Mouse (Mus musculus) kidney, postnatal 0 days (tissue): ENCODE results near the gene Rcor1. TPM values are rescaled to one million over a fixed set of nuclear protein-coding genes. Genes with fewer than 3 reads are reported as not detected.

Experiments used
- ATAC-seq: fragments of 200-750 bp; cut with Nextera tagmentation; replicated peaks from 2 replicates; pipeline ENCODE4 v1.8.0; 2017; ENCODE audit warnings: low read depth, moderate number of reproducible peaks, moderate TSS enrichment, moderate library complexity; ENCODE audit not compliant: low FRiP score
- DNase-seq: peaks from one replicate; pipeline ENCODE4 v3.0.0-alpha.2; 2016; ENCODE audit warnings: low spot score
- H3K27ac ChIP-seq: fragments of 300-500 bp; sonication (generic); 2 replicates; pipeline ENCODE4 v1.5.1; 2014; ENCODE audit warnings: mild to moderate bottlenecking
- H3K27me3 ChIP-seq: fragments of 300-500 bp; sonication (generic); 2 replicates; pipeline ENCODE4 v1.6.1; 2014; ENCODE audit warnings: low read length, mixed read lengths; ENCODE audit not compliant: insufficient read depth
- H3K36me3 ChIP-seq: fragments of 300-500 bp; sonication (generic); 2 replicates; pipeline ENCODE4 v1.6.1; 2014; ENCODE audit warnings: low read length, mixed read lengths; ENCODE audit not compliant: insufficient read depth
- H3K4me1 ChIP-seq: fragments of 300-500 bp; sonication (generic); replicated peaks from 2 replicates; pipeline ENCODE4 v1.6.1; 2014; ENCODE audit warnings: antibody characterized with exemption, low read length, mixed read lengths; ENCODE audit not compliant: insufficient read depth
- H3K4me2 ChIP-seq: fragments of 300-500 bp; sonication (generic); 2 replicates; pipeline ENCODE4 v1.6.1; 2014; ENCODE audit warnings: mild to moderate bottlenecking, low read length, moderate library complexity, mixed read lengths
- H3K4me3 ChIP-seq: fragments of 300-500 bp; sonication (generic); replicated peaks from 2 replicates; pipeline ENCODE4 v1.5.1; 2014; ENCODE audit warnings: low read depth, low read length
- H3K9ac ChIP-seq: fragments of 300-500 bp; sonication (generic); 2 replicates; pipeline ENCODE4 v1.6.1; 2014; ENCODE audit warnings: low read depth, low read length
- H3K9me3 ChIP-seq: fragments of 300-500 bp; sonication (generic); replicated peaks from 2 replicates; pipeline ENCODE4 v1.6.1; 2016; ENCODE audit warnings: low read length, inconsistent platforms, mixed read lengths
- CTCF ChIP-seq: IDR thresholded peaks from 2 replicates; pipeline ENCODE4 v1.5.1; 2016; ENCODE audit warnings: antibody characterized with exemption, low read depth, mild to moderate bottlenecking, moderate library complexity
- WGBS: fragments of 180-500 bp; shearing (Covaris S2); extraction: QIAGEN DNeasy Blood & Tissue Kit; methylation state at CpG from one replicate; pipeline ENCODE4 v1.1.7; 2014; 5-methylcytosine and 5-hydroxymethylcytosine counted together
- polyA plus RNA-seq: library from polyadenylated mRNA; unstranded; fragments of >200 nt; fragmentation: Nextera tagmentation; extraction: Ambion mirVana; gene quantifications from 2 replicates; pipeline ENCODE4 v1.2.1, GENCODE M21; 2015

Rcor1 gene
- polyA plus RNA-seq, 1 experiment from 2014 or later: 10.1 TPM

- ATAC-seq (no peak), DNase-seq (no peak)
- peaks cover 11% of the 10 kb centered on the region for H3K4me1 ChIP-seq
- H3K9me3 ChIP-seq: no peaks in the 10 kb centered on the region
- TF ChIP-seq CTCF: no peak
- H3K36me3 ChIP-seq: no peaks in the 10 kb centered on the region
- no peak overlapping the region for H3K4me2 ChIP-seq
- 74% methylated on average over 5 of the region's 5 CpGs for WGBS
- H3K9ac ChIP-seq: no peak overlapping the region
- H3K27me3 ChIP-seq: no peaks in the 10 kb centered on the region
- H3K4me3 ChIP-seq: no peak overlapping the region
- H3K27ac ChIP-seq: no peak overlapping the region
These were observed 32.8 kb upstream of the Rcor1 start for GRCm38 (mm10) chr12:111006339-111006738.

- H3K27ac ChIP-seq: no peak overlapping the region
- H3K4me3 ChIP-seq: no peak overlapping the region
- peak; percentile 55; the same call in 1 of the 2 replicates for ATAC-seq
- no peak overlapping the region for H3K4me2 ChIP-seq
- peak; percentile 78 for DNase-seq
- H3K27me3 ChIP-seq: no peaks in the 10 kb centered on the region
- H3K9me3 ChIP-seq: no peaks in the 10 kb centered on the region
- H3K4me1 ChIP-seq: peaks cover 11% of the 10 kb centered on the region
- 64% methylated on average over 14 of the region's 14 CpGs for WGBS
- no peak for TF ChIP-seq CTCF
- no peaks in the 10 kb centered on the region for H3K36me3 ChIP-seq
- no peak overlapping the region for H3K9ac ChIP-seq
These were observed 31.7 kb upstream of the Rcor1 start for GRCm38 (mm10) chr12:111007134-111008103.

- H3K9ac ChIP-seq: no peak overlapping the region
- H3K4me1 ChIP-seq: peaks cover 11% of the 10 kb centered on the region
- H3K9me3 ChIP-seq: no peaks in the 10 kb centered on the region
- H3K4me2 ChIP-seq: no peak overlapping the region
- ATAC-seq: no peak
- H3K36me3 ChIP-seq: no peaks in the 10 kb centered on the region
- H3K27ac ChIP-seq: no peak overlapping the region
- H3K4me3 ChIP-seq: no peak overlapping the region
- TF ChIP-seq CTCF: no peak
- 42% methylated on average over 11 of the region's 11 CpGs for WGBS
- DNase-seq: no peak
- no peaks in the 10 kb centered on the region for H3K27me3 ChIP-seq
These were observed 30.4 kb upstream of the Rcor1 start for GRCm38 (mm10) chr12:111008500-111009490.

- no peak for TF ChIP-seq CTCF
- no peak overlapping the region for H3K27ac ChIP-seq
- H3K9me3 ChIP-seq: no peaks in the 10 kb centered on the region
- no peak overlapping the region for H3K4me2 ChIP-seq
- WGBS: 71% methylated on average over 6 of the region's 6 CpGs
- no peaks in the 10 kb centered on the region for H3K36me3 ChIP-seq
- H3K4me3 ChIP-seq: no peak overlapping the region
- DNase-seq (no peak), ATAC-seq (no peak)
- H3K4me1 ChIP-seq: peaks cover 11% of the 10 kb centered on the region
- no peaks in the 10 kb centered on the region for H3K27me3 ChIP-seq
- no peak overlapping the region for H3K9ac ChIP-seq
These were observed 29.4 kb upstream of the Rcor1 start for GRCm38 (mm10) chr12:111009615-111010257.

- no peaks in the 10 kb centered on the region for H3K4me1 ChIP-seq
- no peak overlapping the region for H3K4me3 ChIP-seq
- no peaks in the 10 kb centered on the region for H3K27me3 ChIP-seq
- H3K9ac ChIP-seq: no peak overlapping the region
- H3K36me3 ChIP-seq: no peaks in the 10 kb centered on the region
- H3K4me2 ChIP-seq: no peak overlapping the region
- no peak for DNase-seq
- WGBS: 76% methylated on average over 3 of the region's 3 CpGs
- no peaks in the 10 kb centered on the region for H3K9me3 ChIP-seq
- no peak overlapping the region for H3K27ac ChIP-seq
- ATAC-seq: no peak
- TF ChIP-seq CTCF: no peak
These were observed 22.3 kb upstream of the Rcor1 start for GRCm38 (mm10) chr12:111016807-111017206.
